Mouse (Mus musculus): Measurements from ENCODE around the gene Cic.

Gene Cic

DNA sequence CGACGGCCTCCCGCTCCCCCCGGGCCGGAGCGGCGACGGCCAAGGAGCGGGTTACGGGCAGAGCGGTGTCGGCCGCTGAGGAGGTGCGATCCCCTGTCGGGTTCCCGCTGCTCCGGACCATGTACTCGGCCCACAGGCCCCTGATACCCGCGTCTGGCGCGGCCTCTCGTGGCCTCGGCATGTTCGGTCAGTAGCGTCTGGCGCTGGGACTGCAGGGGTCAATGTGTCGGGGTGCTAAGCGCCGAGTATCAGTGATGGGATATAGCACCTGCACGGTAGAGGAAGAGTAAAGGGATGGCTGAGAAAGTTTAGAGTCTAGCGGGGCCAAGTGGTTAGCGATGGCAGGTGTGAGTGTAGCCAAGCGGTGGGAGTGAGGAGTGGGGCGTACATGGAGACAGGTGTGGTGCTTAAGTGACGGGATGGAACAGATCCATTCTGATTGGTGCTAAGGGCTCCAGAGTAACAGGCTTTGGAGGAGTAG lies 15.3 kb downstream of the Cic start:
- DNase-seq (ENCODE audit: low read depth, low spot score): no peak

DNA sequence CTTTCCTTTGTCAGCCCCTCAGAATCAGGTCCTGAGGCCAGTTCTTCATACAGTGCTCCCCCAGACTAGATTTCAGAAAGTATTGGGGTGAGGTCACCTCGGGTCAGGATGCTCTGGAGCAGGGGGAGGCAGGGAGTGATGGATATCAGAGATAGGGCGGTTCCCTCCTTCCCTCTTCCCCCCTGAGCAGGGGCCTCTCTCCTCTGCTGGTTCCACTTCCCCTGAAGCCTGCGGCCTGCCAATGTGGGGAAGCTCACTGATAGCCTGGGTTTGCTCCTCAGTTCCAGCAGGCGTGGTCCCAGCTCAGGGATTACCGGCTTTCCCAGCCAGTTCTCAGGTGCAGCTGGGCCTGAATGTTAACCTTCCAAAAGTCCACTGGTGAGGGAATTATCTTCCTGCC lies 16.1 kb downstream of the Cic start:
- no peak for DNase-seq (ENCODE audit: low read depth, low spot score)

DNA sequence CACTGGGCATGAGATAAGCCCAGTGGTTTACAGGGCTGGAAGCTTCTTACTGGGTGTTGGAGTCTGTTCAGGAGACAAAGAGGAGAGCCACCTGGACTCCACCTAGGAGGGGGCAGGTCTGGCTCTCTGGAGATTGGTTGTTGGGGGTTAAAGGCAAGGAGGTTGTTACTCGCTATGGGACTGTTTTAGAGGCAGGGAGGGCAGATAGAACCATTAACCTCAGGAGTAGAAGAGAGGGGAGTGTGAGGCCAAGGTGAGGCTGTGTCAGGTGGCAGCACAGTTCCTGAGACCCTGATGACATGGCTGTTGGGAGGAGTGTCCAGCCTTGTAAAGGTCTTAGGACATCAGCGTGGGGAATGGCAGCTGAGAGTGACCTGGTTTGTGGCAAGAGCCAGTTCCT lies 16.7 kb downstream of the Cic start:
- no peak for DNase-seq (ENCODE audit: low read depth, low spot score)

DNA sequence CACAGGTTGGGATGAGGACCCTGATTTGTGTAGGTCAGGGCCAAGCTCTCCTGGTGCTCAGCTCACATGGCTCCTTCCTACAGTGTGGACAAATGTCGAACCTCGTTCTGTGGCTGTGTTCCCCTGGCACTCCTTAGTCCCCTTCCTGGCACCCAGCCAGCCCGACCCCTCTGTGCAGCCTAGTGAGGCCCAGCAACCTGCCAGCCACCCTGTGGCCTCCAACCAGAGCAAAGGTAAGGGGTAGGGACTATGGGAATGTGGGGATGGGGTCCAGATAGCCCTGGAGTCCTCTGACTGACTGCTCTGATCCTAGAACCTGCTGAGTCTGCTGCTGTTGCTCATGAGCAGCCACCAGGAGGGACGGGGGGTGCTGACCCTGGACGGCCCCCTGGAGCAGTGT lies 17.3 kb downstream of the Cic start:
- DNase-seq (ENCODE audit: low read depth, low spot score): no peak

DNA sequence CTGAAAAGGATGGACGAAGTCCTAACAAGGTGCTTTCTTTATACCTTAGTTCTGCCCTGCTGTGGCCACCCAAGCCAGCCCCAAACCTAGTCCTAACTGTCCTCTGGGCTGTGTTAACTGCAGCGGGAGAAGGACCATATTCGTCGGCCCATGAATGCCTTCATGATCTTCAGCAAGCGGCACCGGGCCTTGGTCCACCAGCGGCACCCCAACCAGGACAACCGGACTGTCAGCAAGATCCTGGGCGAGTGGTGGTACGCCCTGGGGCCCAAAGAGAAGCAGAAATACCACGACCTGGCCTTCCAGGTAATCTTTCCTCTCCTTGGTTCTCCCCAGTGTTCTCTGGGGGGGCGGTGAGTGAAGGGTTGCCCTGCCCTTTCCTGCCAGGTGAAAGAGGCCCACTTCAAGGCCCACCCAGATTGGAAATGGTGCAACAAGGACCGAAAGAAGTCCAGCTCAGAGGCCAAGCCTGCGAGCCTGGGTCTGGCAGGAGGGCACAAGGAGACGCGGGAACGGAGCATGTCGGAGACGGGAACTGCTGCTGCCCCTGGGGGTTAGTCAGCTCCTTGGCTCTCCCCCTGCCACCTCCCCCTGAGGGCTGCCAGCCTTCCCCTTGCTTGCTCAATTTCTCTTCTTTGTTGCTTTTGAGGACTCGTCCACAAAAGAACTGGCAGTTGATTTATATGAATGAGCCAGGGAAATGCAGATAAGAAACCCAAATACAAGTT lies 18.2 kb downstream of the Cic start:
- no peak for DNase-seq (ENCODE audit: low read depth, low spot score)

DNA sequence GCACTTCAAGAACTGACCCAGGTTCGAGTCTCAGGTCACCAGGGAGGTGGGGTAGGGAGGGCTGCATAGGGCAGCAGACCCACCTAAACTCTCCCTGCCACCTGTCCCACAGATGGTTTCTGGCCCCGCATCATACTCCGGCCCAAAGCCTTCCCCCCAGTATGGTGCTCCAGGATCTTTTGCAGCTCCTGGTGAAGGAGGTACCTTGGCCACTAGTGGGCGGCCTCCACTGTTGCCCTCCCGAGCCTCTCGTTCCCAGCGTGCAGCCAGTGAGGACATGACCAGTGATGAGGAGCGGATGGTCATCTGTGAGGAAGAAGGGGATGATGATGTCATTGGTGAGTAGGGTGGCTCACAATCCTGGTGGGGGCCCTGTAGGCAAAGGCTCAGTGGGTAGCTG lies 19.5 kb downstream of the Cic start:
- no peak for DNase-seq (ENCODE audit: low read depth, low spot score)

DNA sequence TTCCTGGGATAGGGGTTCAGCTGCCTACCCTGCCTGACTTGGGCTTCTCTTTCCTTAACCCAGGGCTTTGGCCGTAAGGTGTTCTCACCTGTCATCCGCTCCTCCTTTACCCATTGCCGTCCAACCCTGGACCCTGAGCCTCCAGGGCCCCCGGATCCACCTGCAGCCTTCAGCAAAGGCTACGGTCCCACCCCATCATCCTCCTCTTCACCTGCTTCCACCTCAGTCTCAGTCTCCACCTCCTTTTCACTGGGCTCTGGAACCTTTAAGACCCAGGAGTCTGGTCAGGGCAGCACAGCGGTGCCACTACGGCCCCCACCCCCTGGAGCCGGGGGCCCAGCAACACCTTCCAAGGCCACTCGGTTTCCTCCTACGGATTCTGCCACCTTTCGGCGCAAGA lies 20.5 kb downstream of the Cic start:
- DNase-seq (ENCODE audit: low read depth, low spot score): no peak

DNA sequence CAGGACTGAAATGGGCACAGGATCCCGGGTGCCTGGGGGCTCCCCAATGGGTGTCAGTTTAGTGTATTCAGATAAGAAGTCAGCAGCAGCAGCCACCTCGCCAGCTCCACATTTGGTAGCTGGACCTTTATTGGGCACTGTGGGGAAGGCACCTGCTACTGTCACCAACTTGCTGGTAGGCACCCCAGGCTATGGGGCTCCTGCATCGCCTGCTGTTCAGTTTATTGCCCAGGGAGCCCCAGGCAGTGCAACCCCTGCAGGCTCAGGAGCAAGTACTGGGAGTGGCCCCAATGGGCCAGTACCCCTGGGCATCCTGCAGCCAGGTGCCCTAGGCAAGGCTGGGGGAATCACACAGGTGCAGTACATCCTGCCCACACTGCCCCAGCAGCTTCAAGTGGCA lies 21.2 kb downstream of the Cic start:
- no peak for DNase-seq (ENCODE audit: low read depth, low spot score)

DNA sequence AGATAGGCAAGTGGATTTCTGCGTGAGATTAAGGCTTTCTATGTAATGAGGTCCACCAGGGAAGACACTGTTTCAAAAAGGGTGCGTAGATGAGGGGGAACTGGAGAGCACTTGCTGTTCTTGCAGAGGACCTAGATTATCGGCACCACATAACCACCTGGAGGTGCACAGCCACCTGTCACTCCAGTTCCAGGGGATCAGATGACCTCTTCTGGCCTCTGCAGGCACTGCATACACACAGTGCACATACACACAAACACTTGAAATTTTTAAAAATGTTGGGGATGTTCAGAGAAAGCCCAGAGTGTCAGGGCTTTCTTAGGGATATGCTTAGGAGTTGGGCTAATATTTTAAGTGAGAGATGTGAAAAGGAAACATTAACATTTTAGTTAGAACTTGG lies 22.4 kb downstream of the Cic start:
- DNase-seq (ENCODE audit: low read depth, low spot score): no peak

DNA sequence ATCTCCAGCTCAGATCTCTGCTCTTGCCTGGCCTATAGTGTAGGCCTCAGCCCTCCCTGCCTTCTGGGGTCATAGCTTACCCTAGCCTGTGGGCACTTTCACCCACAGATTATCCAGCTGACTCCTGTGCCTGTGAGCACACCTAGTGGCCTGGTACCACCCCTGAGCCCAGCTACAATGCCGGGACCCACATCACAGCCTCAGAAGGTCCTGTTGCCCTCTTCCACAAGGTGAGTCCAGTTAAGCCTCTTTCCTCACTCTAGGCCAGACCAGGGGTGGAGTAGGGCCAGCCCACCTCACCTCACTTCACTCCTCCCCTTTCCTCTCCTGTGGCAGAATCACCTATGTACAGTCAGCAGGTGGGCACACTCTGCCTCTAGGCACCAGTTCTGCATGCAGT lies 23.0 kb downstream of the Cic start:
- no peak for DNase-seq (ENCODE audit: low read depth, low spot score)

DNA sequence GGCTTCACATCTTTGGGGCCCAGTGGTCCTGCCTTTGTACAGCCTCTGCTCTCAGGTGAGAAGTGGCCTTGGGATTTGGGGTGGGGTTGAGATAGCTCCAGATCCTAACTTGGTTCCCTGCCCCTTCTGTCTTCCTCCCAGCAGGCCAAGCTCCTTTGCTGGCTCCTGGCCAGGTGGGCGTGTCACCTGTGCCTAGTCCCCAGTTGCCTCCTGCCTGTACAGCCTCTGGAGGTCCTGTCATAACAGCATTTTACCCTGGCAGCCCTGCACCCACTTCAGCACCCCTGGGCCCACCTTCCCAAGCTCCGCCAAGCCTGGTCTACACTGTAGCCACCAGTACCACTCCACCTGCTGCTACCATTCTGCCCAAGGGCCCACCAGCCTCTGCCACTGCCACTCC lies 23.4 kb downstream of the Cic start:
- DNase-seq (ENCODE audit: low read depth, low spot score): no peak

DNA sequence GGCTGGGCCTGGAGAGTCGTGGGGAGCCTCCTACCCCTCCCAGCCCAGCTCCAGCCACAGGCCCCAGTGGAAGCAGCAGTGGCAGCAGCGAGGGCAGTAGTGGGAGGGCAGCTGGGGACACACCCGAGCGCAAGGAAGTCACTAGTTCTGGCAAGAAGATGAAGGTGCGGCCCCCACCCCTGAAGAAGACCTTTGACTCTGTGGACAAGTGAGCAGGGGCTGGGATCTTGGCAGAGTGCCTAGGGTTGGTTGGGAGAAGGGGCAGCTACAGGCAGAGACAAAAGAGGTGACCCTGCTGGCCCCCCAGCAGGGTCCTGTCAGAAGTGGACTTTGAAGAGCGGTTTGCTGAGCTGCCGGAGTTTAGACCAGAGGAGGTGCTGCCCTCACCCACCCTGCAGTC lies 24.6 kb downstream of the Cic start:
- DNase-seq (ENCODE audit: low read depth, low spot score): no peak

DNA sequence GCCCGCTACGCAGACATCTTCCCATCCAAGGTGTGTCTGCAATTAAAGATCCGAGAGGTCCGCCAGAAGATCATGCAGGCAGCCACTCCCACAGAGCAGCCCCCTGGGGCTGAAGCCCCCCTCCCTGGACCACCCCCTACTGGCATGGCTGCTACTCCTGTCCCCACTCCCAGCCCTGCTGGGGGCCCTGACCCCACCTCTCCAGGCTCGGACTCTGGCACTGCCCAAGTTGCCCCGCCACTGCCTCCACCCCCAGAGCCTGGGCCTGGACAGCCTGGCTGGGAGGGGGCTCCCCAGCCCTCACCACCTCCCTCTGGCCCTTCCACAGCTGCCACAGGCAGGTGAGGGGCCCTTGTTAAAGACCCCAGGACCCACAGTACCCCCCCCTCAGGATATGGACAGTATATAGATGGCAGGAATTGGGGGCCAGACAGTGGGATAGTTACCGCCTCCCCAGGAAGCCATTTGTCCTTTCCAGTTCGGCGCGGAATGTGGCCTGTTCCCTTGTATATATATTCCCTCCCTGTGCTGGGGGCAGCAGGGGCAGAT lies 25.8 kb downstream of the Cic start:
- no peak for DNase-seq (ENCODE audit: low read depth, low spot score)

DNA sequence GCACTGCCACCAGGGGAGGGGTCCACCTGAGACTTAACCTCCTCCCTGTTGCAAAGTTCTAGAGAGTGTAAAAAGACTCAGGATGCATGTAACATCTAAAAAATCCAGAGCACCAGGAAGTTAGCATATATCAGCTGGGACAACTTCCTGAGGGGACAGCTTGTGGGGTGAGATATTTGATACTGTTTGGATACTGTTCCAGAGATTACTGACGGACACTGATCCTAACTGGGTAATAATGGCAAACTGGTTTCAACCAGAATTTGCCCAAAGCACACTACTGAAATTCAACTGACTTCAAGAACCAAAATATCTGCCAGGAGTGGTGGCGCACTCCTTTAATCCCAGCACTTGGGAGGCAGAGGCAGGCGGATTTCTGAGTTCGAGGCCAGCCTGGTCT lies 27.0 kb downstream of the Cic start:
- DNase-seq (ENCODE audit: low read depth, low spot score): no peak

DNA sequence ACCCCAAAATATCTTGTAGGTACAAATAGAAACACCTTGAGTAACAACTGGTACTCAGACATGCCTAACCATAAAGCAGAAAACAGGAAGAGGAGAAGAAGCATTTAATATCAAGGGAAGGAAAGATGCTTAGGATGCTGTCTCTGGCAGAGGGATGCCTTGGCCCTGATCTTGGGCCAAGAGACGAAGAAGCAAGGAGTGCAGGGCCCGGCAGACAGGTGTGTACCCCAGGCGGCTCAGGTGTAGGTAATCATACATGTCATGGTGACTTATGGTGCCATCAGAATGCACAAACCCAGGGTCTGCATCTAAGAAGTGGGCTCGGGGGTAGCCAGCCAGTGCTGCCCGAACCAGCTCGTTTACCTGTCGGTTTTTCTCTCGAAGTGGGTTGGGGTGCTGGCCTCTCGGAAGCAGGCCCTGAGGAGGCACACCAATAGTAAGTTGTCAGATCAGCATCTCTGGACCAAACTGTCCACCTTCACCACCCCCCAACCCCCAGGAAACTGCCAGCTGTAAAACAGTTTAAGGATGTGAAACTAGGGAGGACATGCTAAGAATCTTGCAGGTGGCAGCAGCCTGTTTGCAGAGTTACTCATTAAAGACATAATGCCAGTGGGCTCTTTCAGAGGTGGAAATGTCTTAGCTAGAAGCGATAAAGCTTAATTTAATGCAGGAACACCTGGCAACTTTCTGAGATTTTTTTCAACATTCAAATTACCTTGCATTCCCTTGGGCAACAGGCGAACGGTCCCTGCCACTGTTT lies 27.6 kb downstream of the Cic start:
- DNase-seq (ENCODE audit: low read depth, low spot score): no peak

DNA sequence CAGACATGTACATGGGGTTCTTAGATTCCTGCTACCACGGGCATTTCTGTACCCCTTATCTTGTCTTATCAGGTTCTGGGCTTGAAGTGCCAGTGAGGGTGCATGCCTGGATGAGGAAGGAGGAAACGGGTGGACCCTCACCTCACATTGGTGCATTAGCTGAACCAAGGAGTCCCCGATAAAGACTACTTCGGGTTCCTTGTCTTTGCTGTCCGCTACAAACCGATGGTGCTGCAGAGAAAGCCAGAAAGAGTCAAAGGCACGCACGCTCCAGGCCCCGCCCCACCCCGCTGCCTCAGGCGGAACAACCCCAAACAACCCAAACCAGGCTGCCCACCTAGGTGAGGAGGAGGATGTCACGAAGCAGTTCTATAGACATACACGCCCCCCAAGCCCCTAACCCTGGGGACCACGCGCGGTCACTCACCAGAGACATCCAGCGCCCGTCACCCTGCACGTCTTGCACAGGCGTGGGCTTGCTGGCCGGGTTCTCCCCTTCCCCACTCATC lies 29.5 kb downstream of the Cic start:
- no peak for DNase-seq (ENCODE audit: low read depth, low spot score)

DNA sequence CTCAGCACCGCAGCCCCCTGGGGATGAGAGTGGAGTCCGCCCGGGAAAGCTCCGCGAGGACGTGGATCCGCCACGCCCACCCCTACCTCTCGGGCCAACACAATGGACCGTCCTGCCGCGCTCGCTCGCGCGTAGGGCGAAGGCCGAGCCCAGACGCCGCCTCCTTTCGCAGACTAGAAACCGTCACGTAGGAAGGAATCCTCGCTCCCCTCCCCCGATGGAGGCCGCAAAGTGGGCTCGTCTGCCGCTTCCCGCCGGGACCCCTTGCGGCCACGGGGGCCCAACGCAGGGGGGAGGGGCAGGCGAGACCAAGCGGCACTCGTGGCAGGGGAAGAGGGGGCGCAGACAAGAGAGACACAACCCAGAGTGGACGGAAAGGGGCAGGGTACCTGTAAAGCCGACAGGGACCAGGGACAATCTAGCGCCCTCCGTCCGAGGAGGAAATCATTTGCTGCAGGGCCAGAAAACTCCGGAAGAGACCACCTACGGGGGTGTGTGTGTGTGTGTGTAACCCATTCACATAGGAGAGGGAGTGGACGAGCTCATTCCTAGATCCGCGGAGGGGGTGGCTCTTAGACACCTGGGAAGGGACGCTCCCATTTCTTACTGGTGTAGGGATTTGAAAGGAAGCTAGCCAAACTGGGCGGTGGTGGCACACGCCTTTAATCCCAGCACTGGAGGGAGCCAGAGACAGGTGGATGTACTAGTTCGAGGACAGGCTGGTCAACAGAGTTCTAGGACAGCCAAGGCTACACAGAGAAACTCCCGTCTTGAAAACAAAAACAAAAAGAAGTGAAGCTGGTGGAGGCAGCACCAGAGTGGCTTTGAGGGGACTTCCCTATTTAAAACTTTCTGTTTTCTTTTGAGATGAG lies 30.2 kb downstream of the Cic start, which contains the start of gene Pafah1b3:
Gene Pafah1b3 (minus strand): TSS at position 533 of the 872 bp plus-strand sequence.
- peak; percentile 93 for DNase-seq (ENCODE audit: low read depth, low spot score)

DNA sequence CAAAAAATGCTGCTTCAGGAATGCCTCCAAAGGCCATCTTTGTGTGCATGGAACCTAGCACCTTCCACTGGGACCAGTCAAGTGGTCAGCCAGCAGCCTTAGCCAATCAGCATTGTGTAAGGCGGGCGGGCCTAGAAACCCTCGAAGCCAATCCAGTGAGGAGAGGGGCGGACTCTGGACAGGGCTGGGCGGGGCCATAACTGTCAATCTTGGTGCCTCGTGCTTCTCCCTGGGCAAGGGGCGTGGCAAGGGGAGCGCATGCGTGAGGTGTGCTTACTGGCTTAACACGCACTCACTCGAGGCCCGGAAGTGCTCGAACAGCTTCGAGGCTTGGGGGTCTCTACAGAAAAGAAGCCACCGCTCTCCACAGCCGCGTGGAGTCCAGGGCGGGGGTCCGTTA lies 33.6 kb downstream of the Cic start, which contains the start of gene Prr19:
Gene Prr19 (plus strand): TSS at position 349 of the 400 bp plus-strand sequence.
- no peak for DNase-seq (ENCODE audit: low read depth, low spot score)

DNA sequence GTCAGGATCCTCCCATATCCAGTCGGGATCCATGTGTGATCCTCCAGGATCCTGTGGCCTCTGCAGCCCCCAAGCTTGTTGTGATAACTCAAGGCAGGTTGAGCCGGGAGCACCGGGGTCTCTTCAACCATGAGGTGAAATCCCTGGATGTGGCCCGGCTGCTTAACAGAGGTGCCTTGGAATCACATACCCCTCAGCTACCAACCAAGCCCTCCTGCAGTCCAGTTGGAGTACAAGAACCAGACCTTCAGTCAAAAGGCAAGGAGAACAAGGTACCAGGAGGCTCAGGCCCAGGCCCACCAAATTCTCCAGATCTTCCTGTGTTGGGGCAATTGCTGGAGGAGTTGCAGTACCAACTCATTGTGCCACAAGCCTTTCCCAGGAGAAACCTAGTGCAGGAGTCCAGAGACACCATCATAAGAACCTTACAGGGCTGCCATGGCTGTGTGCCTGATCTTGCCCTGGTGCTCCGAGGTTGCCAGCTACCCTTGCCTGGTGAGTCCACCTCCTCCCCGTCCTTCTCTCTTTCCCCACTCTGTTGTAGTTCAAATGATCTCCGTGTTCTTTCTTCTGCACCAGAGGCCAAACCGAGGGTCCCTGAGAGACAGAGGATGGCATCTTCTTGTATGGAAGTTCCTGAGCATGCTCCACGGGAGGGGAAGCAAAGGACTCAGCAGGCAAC lies 35.6 kb downstream of the Cic start:
- no peak for DNase-seq (ENCODE audit: low read depth, low spot score)

DNA sequence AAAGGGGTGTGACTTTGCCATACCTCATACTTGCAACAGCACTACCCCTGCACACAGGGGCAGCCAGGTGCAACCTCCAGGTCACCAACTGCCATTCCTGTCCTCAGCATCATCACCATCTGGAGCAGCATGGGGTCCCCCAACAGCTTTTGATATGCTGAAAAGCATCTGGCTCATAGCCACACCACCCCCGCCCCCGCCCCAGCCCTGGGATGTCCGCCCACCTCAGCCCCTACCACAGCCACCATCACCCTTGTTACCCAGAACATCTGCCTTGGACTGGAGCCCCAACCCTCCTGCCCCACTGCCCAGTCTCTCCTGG lies 36.1 kb downstream of the Cic start:
- no peak for DNase-seq (ENCODE audit: low read depth, low spot score)

DNA sequence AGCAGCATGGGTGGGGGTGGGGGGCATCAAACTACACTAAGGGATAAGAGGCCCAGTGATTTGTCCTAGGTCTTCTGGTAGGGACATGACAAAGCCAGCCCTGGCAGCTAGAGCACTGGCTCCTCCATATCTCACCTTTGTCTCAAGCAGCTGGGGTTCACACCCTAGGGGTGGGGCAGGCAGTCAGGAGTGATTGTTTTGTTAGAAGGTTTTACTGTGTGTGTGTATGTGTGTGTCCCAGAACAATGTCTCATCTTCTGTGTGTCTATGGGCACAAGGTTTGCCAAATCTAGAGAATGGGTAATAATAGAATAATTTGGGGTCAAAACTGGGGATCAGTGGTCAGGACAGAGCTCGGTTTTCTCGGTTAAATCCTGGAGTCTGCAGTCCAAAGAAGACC lies 38.0 kb downstream of the Cic start:
- DNase-seq (ENCODE audit: low read depth, low spot score): no peak
